Mouse (Mus musculus) liver, embryonic 15.5 days (tissue): ENCODE measurements around the gene Sin3a. TPM values are rescaled to one million over a fixed set of nuclear protein-coding genes. Genes with fewer than 3 reads are reported as not detected.

Experiments used
- polyA plus RNA-seq: library from polyadenylated mRNA; unstranded; fragments of >200 nt; fragmentation: Nextera tagmentation; extraction: Ambion mirVana; gene quantifications from 2 replicates; pipeline ENCODE4 v1.2.1, GENCODE M21; 2015

The Sin3a gene
- polyA plus RNA-seq, 1 experiment from 2014 or later, result 14.1 TPM

Other genes starting within 250 kb of the Sin3a start
- 0.10 TPM in 1 of 2 replicates, not detected in the other for gene Odf3l1, start 207.4 kb upstream of the Sin3a start, polyA plus RNA-seq
- gene Cspg4, start 207.0 kb upstream of the Sin3a start, polyA plus RNA-seq, result 0.61 and 0.75 TPM in 2 replicates
- 1.3 and 1.6 TPM in 2 replicates for gene Snx33, start 143.7 kb upstream of the Sin3a start, polyA plus RNA-seq
- gene Imp3, start 134.6 kb upstream of the Sin3a start, polyA plus RNA-seq, result 40.3 and 42.6 TPM in 2 replicates
- 8.3 and 8.4 TPM in 2 replicates for gene Snupn, start 121.2 kb upstream of the Sin3a start, polyA plus RNA-seq
- gene Ptpn9, start 77.1 kb upstream of the Sin3a start, polyA plus RNA-seq, result 3.1 and 3.5 TPM in 2 replicates
- 16.5 and 17.0 TPM in 2 replicates for gene Man2c1, start 58.6 kb downstream of the Sin3a start, polyA plus RNA-seq
- 1.6 and 2.0 TPM in 2 replicates for gene Neil1, start 76.3 kb downstream of the Sin3a start, polyA plus RNA-seq
- 48.4 and 52.7 TPM in 2 replicates for gene Commd4, start 86.3 kb downstream of the Sin3a start, polyA plus RNA-seq
- not detected in 2 replicates for gene Trcg1, start 164.5 kb downstream of the Sin3a start, polyA plus RNA-seq
- 15.4 and 17.0 TPM in 2 replicates for gene 1700017B05Rik, start 190.6 kb downstream of the Sin3a start, polyA plus RNA-seq